Mouse (Mus musculus) cerebellum, adult 8-10 months (tissue): ENCODE results near the gene Cacng7.
"Not testable (repeated sequence)": the region's sequence is repeated elsewhere in the genome, so short reads cannot be mapped to it uniquely, and the experiment has no call there.

ENCODE experiments used
- DNase-seq: peaks from one replicate; pipeline ENCODE4 v3.0.0; 2022

The Cacng7 gene

GRCm38 (mm10) chr7:3391809-3392208 lies 59.1 kb downstream of the Cacng7 start:
- no peak for DNase-seq

GRCm38 (mm10) chr7:3397355-3397754 lies 64.6 kb downstream of the Cacng7 start:
- DNase-seq: no peak

GRCm38 (mm10) chr7:3397797-3398196 lies 65.0 kb downstream of the Cacng7 start:
- no peak for DNase-seq

- DNase-seq: not testable (repeated sequence)
Observed at GRCm38 (mm10) chr7:3398363-3398762, 65.6 kb downstream of the Cacng7 start.

GRCm38 (mm10) chr7:3399937-3400336 lies 67.2 kb downstream of the Cacng7 start:
- no peak for DNase-seq

GRCm38 (mm10) chr7:3409729-3410520 lies 77.2 kb downstream of the Cacng7 start:
- DNase-seq: no peak

GRCm38 (mm10) chr7:3411160-3411941 lies 78.6 kb downstream of the Cacng7 start:
- peak; percentile 39 for DNase-seq

GRCm38 (mm10) chr7:3412036-3412435 lies 79.3 kb downstream of the Cacng7 start:
- peak; percentile 32 for DNase-seq

- peak; percentile 45 for DNase-seq
Observed at GRCm38 (mm10) chr7:3414888-3415287, 82.1 kb downstream of the Cacng7 start.

- DNase-seq: no peak
Observed at GRCm38 (mm10) chr7:3415378-3415777, 82.6 kb downstream of the Cacng7 start.
